Mouse (Mus musculus) C2C12 (cell line): ENCODE data around the gene Nxph3. TPM values are rescaled to one million over a fixed set of nuclear protein-coding genes. Genes with fewer than 3 reads are reported as not detected.

ENCODE experiments used
- H3K27me3 ChIP-seq: one replicate; pipeline ENCODE4 v1.6.1; 2011; ENCODE audit not compliant: control insufficient read depth, insufficient read depth, insufficient read length
- H3K36me3 ChIP-seq: one replicate; pipeline ENCODE4 v1.6.1; 2011; ENCODE audit not compliant: control insufficient read depth, insufficient read depth
- H3K4me3 ChIP-seq: one replicate; pipeline ENCODE4 v1.5.1; 2011; ENCODE audit warnings: mild to moderate bottlenecking, control low read depth; ENCODE audit not compliant: poor library complexity, insufficient read depth, severe bottlenecking
- H3K79me2 ChIP-seq: one replicate; pipeline ENCODE4 v1.6.1; 2011; ENCODE audit not compliant: control insufficient read depth, insufficient read depth
- H3K79me3 ChIP-seq: one replicate; pipeline ENCODE4 v1.6.1; 2011; ENCODE audit warnings: low read depth, control low read depth
- H3ac ChIP-seq: one replicate; pipeline ENCODE3; 2011; ENCODE audit warnings: low read depth; ENCODE audit not compliant: control insufficient read depth, insufficient read length
- CEBPB ChIP-seq: IDR thresholded peaks from one replicate; pipeline ENCODE4 v1.6.1; 2011; ENCODE audit warnings: low read depth, mild to moderate bottlenecking, control low read depth, moderate library complexity
- CTCF ChIP-seq: IDR thresholded peaks from one replicate; pipeline ENCODE4 v1.5.1; 2011; ENCODE audit not compliant: control insufficient read depth, insufficient read depth, insufficient read length
- FOSL1 ChIP-seq: IDR thresholded peaks from one replicate; pipeline ENCODE4 v1.8.0; 2011; ENCODE audit warnings: mild to moderate bottlenecking, low read length; ENCODE audit not compliant: poor library complexity, insufficient read depth, severe bottlenecking
- MAX ChIP-seq: IDR thresholded peaks from one replicate; pipeline ENCODE4 v1.6.1; 2011; ENCODE audit warnings: mild to moderate bottlenecking, control low read depth
- MYOD1 ChIP-seq: IDR thresholded peaks from one replicate; pipeline ENCODE4 v1.6.1; 2011; ENCODE audit warnings: low read depth; ENCODE audit not compliant: control insufficient read depth, insufficient read length
- MYOG ChIP-seq: IDR thresholded peaks from one replicate; pipeline ENCODE4 v1.6.1; 2011; ENCODE audit not compliant: control insufficient read depth, insufficient read length; ENCODE audit errors: extremely low read depth
- USF1 ChIP-seq: IDR thresholded peaks from one replicate; pipeline ENCODE4 v1.6.1; 2011; ENCODE audit warnings: low read depth, mild to moderate bottlenecking, control low read depth, moderate library complexity
- polyA plus RNA-seq: library from polyadenylated mRNA; unstranded; fragments of >200 nt; fragmentation: generic; extraction: Trizol; gene quantifications from one replicate; pipeline ENCODE4 v1.2.1, GENCODE M21; 2012; ENCODE audit warnings: missing spikeins

Gene Nxph3
- polyA plus RNA-seq, 1 experiment = 1.2 TPM

DNA sequence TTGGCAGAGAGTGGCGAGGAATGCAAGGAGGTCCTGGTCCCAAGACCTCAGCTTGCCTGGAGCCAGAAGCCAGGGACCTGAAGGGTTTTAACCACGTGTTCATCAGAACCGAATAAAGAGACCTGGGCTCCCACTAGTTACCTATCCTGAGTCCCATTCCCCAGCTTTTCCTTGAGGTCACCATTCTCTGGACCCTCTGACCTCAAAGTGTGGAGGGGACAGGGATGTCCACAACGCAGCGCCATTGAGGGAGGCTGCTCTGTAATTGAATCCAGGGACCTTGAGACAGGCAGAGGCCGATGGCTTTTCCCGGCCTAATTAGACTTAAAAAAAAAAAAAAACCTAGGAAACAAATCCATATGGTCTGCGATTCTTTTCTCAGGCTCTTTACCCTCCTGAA is 40.9 kb upstream of the Nxph3 start:
- no peak for TF ChIP-seq USF1
- Histone ChIP-seq H3ac (no peak overlapping the region), H3K79me3 (no peaks in the 10 kb centered on the region), H3K36me3 (no peaks in the 10 kb centered on the region), H3K4me3 (no peak overlapping the region), H3K79me2 (no peaks in the 10 kb centered on the region), H3K27me3 (peaks cover 22% of the 10 kb centered on the region)

DNA sequence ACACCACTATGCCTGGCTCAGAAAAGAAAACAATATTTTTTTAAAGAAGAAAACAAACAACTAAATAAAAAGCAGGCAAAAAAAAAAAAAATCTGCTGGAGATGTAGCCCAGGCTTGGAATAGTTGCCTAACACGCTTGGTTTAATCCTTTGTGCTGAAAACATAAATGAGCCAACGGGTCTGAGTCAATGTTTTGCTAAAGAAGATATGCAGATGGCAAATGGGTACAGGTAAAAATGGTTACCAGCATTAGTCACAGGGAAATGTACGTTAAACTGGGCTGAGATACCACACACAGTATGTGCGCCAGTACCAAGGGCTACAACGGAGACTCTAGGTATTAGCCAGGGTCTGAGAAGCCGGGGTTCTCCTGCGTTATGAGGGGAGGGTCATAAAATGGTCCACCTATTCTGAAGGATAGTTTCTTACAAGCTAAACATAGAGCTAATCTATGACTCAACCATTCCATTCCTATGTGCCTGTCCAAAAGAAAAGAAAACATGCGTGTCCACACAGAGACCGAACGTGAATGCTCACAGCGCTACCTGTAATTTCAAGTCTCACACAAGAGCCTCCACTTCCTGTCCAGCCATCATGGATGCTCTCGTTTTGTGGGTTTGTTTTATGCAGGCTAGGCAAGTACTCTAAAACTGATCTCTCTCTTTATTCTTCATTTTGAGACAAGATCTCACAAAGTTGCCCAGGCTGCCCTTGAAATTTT is 36.1 kb upstream of the Nxph3 start:
- Histone ChIP-seq H3K4me3 (no peak overlapping the region), H3K36me3 (no peaks in the 10 kb centered on the region), H3K79me2 (no peaks in the 10 kb centered on the region), H3ac (no peak overlapping the region), H3K27me3 (peaks cover 30% of the 10 kb centered on the region), H3K79me3 (no peaks in the 10 kb centered on the region)
- TF ChIP-seq CTCF (no peak), USF1 (no peak), MAX (no peak), CEBPB (no peak), FOSL1 (no peak), MYOG (no peak), MYOD1 (no peak)

DNA sequence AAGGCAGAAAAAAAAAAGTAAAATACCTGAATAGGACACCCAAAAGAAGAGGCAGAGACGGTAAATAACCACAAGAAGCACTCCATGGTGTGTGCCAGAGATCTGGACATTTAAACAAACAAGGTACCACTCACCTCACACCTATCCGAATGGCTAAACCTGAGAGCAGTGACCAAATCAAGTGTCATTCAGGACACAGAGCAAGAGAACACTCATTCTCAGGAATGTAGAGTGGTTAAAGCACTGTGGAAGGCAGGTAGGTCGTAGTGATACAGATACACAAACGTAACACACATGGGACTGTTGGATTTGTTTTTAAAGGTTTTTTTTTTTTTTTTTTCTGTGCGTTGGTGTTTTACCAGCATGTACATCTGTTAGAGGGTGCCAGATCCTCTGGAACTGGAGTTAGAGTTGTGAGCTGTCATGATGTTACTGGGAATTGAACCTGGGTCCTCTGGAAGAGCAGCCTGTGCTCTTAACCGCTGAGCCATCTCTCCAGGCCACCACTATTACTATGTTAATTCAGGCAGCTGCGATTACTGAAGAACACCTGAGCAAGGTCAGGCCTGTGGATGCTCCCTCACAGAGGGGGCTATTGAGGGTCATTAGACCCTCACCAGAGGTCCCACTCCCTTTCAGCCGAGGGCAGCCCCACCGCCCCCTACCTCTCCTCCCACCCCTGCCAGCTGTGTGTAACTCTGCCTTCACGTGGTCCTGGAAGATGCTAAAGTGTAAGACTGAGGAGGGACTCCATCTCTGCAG is 31.8 kb upstream of the Nxph3 start:
- no peak overlapping the region for H3K4me3 ChIP-seq
- peaks cover 23% of the 10 kb centered on the region for H3K27me3 ChIP-seq
- H3ac ChIP-seq = no peak overlapping the region
- H3K79me3 ChIP-seq = no peaks in the 10 kb centered on the region
- no peak for TF ChIP-seq CTCF
- TF ChIP-seq MAX = no peak
- no peak for TF ChIP-seq USF1
- no peak for TF ChIP-seq FOSL1
- no peak for TF ChIP-seq MYOG
- TF ChIP-seq MYOD1 = no peak
- no peak for TF ChIP-seq CEBPB
- H3K79me2 ChIP-seq = no peaks in the 10 kb centered on the region
- H3K36me3 ChIP-seq = no peaks in the 10 kb centered on the region

DNA sequence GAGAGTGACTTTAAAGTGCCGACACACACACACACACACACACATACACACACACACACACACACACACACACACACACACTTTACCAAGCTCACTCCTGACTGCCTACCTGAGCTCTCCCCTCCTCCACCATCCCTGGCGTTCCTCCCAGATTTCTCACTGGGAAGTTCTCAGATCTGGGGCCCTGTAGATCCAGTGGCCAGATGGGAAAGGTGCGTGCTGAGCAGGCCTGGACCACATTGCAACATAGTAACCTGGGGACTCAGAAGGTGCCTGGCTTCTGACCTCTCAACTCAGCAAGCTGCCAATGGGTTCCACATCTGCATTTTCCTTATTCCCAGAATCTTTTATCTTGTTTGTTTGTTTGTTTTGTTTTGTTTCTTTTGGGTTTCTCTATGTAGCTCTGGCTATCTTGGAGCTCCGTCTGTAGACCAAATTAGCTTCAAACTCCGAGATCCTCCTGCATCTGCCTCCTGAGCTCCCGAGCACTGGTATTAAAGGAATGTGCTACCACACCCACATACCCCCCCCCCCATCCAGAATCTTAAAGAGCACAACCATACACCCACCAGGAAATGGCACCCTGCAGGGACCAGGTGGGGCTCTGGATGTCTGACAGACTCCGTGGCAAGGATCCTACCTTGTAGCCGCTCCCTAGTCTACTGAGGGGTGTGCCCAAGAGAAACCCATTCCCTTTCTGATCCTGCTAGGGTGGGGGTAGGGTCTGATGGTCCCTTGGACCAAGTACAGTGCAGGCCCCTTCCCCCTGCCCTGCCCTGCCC is 30.4 kb upstream of the Nxph3 start:
- Histone ChIP-seq H3K4me3 (no peak overlapping the region), H3K27me3 (peaks cover 27% of the 10 kb centered on the region), H3ac (no peak overlapping the region), H3K36me3 (no peaks in the 10 kb centered on the region), H3K79me3 (no peaks in the 10 kb centered on the region), H3K79me2 (no peaks in the 10 kb centered on the region)
- TF ChIP-seq USF1 (no peak), CEBPB (no peak), FOSL1 (no peak), MAX (no peak), MYOG (no peak), MYOD1 (no peak), CTCF (no peak)

DNA sequence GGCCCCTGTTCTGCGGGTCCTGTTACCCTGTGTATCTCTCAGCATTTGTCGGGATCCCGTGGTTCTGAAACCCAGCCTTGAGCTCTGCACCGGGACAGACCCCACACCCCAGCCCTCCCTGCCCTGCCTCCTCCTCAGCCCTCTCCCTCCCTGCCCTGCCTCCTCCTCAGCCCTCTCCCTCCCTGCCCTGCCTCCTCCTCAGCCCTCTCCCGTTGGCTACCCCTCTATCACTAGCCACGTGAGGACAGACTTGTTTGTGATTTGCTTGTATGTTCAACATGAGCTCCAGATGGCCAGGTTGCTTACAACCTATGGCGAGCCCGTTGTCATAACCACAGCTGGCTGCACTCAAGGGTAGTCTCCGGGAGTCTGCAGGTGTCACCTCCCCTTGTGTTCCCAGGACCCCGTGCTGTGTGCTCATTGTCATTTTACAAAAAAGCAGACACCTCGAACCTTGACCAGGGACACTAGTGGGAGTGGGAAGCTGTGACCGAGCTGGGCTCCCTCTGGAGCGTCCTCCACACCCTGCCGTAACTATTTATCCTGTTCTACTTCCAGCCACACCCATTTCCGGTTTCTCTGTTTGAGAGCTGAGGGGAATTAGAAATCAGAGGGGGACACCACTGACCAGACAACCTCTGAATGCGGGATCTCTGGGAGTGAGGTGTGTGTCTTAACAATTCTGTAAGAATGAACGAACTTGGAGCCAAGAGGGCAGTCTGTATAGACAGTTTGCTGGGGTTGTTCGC is 26.4 kb upstream of the Nxph3 start:
- H3K4me3 ChIP-seq = no peak overlapping the region
- no peak for TF ChIP-seq MYOG
- TF ChIP-seq MYOD1 = no peak
- no peak for TF ChIP-seq FOSL1
- TF ChIP-seq CEBPB = no peak
- no peak for TF ChIP-seq USF1
- TF ChIP-seq MAX = no peak
- no peak for TF ChIP-seq CTCF
- H3K36me3 ChIP-seq = no peaks in the 10 kb centered on the region
- no peak overlapping the region for H3ac ChIP-seq
- no peaks in the 10 kb centered on the region for H3K79me2 ChIP-seq
- peaks cover 8% of the 10 kb centered on the region for H3K27me3 ChIP-seq
- H3K79me3 ChIP-seq = no peaks in the 10 kb centered on the region
